Mouse (Mus musculus): ENCODE data around the gene Baiap2. TPM values are rescaled to one million over a fixed set of nuclear protein-coding genes. Genes with fewer than 3 reads are reported as not detected.
A peak's percentile ranks its signal among the peaks of the same experiment; 100 is the strongest.

The Baiap2 gene
- polyA plus RNA-seq, 1 experiment from 2014 or later, result 11.0 TPM

GRCm38 (mm10) chr11:120047531-120048251, 105.1 kb downstream of the Baiap2 start:
- peak overlapping the region; percentile 68 for H3K4me3 ChIP-seq (replicated peaks; ENCODE audit: low read depth, low read length)
- H3K9me3 ChIP-seq (ENCODE audit: control insufficient read depth, low read length), result no peaks in the 10 kb centered on the region
- no peaks in the 10 kb centered on the region; the same call in 1 of the 2 replicates for H3K27me3 ChIP-seq (ENCODE audit: control insufficient read depth, insufficient read depth, low read length)
- peak overlapping the region; percentile 94 for H3K9ac ChIP-seq (replicated peaks; ENCODE audit: low read length)
- ATAC-seq (ENCODE audit: low FRiP score, low TSS enrichment) (peak; percentile 21; the same call in 1 of the 2 replicates), DNase-seq (peak; percentile 55)
- peaks cover 39% of the 10 kb centered on the region for H3K4me1 ChIP-seq (ENCODE audit: control insufficient read depth, insufficient read depth, low read length)
- 6% methylated on average over 23 of the region's 23 CpGs for WGBS
- no peaks in the 10 kb centered on the region for H3K36me3 ChIP-seq (ENCODE audit: control insufficient read depth, insufficient read depth, low read length)
- H3K4me2 ChIP-seq (ENCODE audit: low read length), result peak overlapping the region; percentile 89
- H3K27ac ChIP-seq (replicated peaks; ENCODE audit: low read depth, low read length), result peak overlapping the region; percentile 89

DNA sequence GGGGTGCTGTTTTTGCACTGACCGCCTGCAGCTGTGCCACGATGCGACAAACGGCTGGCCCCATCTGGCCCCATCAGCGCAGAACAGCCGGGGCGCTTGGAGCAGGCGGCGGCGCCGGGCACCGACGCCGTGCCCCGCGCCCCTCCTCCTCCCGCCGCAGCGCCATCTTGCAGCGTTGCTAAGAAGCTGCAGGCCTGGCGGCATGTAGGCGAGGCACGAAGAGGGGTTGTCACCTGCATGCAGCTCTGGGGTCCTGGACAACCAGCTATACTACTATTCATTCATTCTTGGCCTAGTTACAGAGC, 105.6 kb downstream of the Baiap2 start:
- Histone ChIP-seq H3K4me3 (replicated peaks; ENCODE audit: low read depth, low read length) (peak overlapping the region; percentile 68), H3K4me2 (ENCODE audit: low read length) (peak overlapping the region; percentile 89), H3K27ac (replicated peaks; ENCODE audit: low read depth, low read length) (peak overlapping the region; percentile 89), H3K27me3 (ENCODE audit: control insufficient read depth, insufficient read depth, low read length) (no peaks in the 10 kb centered on the region; the same call in 1 of the 2 replicates), H3K36me3 (ENCODE audit: control insufficient read depth, insufficient read depth, low read length) (no peaks in the 10 kb centered on the region), H3K4me1 (ENCODE audit: control insufficient read depth, insufficient read depth, low read length) (peaks cover 39% of the 10 kb centered on the region), H3K9me3 (ENCODE audit: control insufficient read depth, low read length) (no peaks in the 10 kb centered on the region), H3K9ac (replicated peaks; ENCODE audit: low read length) (peak overlapping the region; percentile 94; the same call in 1 of the 2 replicates)
- WGBS, result 2% methylated on average over 23 of the region's 23 CpGs
- ATAC-seq (ENCODE audit: low FRiP score, low TSS enrichment), result no peak; the same call in 1 of the 2 replicates
- DNase-seq, result peak; percentile 86

DNA sequence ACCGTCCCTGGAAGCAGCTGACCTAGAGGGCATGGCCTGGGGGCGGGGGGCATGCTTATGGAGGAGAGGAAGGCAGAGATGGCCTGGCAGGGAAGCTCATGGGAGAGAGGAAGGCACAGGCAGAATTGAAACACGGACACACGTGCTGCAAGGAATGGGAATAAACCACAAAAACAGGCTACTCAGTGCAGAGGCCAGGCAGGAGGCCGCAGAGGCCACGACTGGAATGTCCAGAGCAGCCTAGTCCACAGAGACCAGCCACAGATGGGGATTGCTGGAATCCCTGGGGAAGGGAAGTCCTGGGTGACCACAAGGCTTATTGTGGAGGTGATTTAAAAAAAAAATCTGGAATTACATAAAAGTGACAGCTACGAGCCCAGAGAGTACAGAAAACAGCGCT, 106.5 kb downstream of the Baiap2 start:
- Histone ChIP-seq H3K4me2 (ENCODE audit: low read length) (no peak overlapping the region), H3K36me3 (ENCODE audit: control insufficient read depth, insufficient read depth, low read length) (no peaks in the 10 kb centered on the region), H3K27ac (replicated peaks; ENCODE audit: low read depth, low read length) (no peak overlapping the region), H3K27me3 (ENCODE audit: control insufficient read depth, insufficient read depth, low read length) (no peaks in the 10 kb centered on the region; the same call in 1 of the 2 replicates), H3K4me1 (ENCODE audit: control insufficient read depth, insufficient read depth, low read length) (peaks cover 39% of the 10 kb centered on the region), H3K4me3 (replicated peaks; ENCODE audit: low read depth, low read length) (no peak overlapping the region), H3K9me3 (ENCODE audit: control insufficient read depth, low read length) (no peaks in the 10 kb centered on the region), H3K9ac (replicated peaks; ENCODE audit: low read length) (no peak overlapping the region)
- WGBS, result 83% methylated on average over 8 of the region's 8 CpGs
- DNase-seq (no peak), ATAC-seq (ENCODE audit: low FRiP score, low TSS enrichment) (no peak)

DNA sequence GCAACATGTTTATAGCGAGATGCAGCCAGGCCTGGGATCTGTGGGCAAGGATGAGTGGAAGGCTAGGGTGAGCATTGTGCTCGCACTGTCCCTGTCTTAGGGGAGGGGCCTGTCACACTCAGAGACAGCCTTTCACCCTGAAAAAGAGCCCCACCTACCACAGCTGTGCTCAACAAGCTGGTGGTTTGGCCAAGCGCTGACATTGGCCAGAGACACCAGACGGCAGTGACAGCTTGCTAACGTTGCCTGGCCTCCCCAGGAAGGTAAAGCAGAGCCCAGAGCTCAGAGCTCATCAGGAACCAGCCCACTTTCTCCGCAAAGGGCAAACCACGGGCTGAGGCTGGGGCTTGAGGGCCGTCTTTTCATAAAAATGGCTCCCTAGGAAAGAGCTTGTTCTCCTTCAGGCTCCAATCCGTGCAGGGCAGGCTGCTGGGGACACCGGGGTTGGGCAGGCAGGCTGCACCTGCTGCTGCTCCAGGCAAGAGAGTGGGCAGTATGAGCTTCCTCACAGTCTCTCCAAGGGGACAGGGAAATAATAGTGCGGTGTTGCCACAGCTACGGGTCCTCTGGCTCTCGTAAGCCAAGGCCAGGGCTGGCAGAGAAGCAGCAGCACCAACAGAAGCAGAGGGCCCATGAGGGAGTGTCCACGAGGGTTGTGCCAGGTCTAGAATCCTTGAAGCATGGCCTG, 108.7 kb downstream of the Baiap2 start:
- Histone ChIP-seq H3K4me1 (ENCODE audit: control insufficient read depth, insufficient read depth, low read length) (peaks cover 21% of the 10 kb centered on the region), H3K27ac (replicated peaks; ENCODE audit: low read depth, low read length) (peak overlapping the region; percentile 27), H3K9ac (replicated peaks; ENCODE audit: low read length) (no peak overlapping the region), H3K4me3 (replicated peaks; ENCODE audit: low read depth, low read length) (no peak overlapping the region), H3K27me3 (ENCODE audit: control insufficient read depth, insufficient read depth, low read length) (no peaks in the 10 kb centered on the region; the same call in 1 of the 2 replicates), H3K9me3 (ENCODE audit: control insufficient read depth, low read length) (no peaks in the 10 kb centered on the region), H3K36me3 (ENCODE audit: control insufficient read depth, insufficient read depth, low read length) (no peaks in the 10 kb centered on the region), H3K4me2 (ENCODE audit: low read length) (no peak overlapping the region)
- no peak for ATAC-seq (ENCODE audit: low FRiP score, low TSS enrichment)
- WGBS, result 35% methylated on average over 14 of the region's 14 CpGs
- DNase-seq, result no peak

GRCm38 (mm10) chr11:120052274-120052673, 109.7 kb downstream of the Baiap2 start:
- no peaks in the 10 kb centered on the region for H3K9me3 ChIP-seq (ENCODE audit: control insufficient read depth, low read length)
- peaks cover 21% of the 10 kb centered on the region for H3K4me1 ChIP-seq (ENCODE audit: control insufficient read depth, insufficient read depth, low read length)
- no peaks in the 10 kb centered on the region; the same call in 1 of the 2 replicates for H3K27me3 ChIP-seq (ENCODE audit: control insufficient read depth, insufficient read depth, low read length)
- DNase-seq, result no peak
- WGBS, result 79% methylated on average over 9 of the region's 9 CpGs
- no peaks in the 10 kb centered on the region for H3K36me3 ChIP-seq (ENCODE audit: control insufficient read depth, insufficient read depth, low read length)
- no peak overlapping the region for H3K4me3 ChIP-seq (replicated peaks; ENCODE audit: low read depth, low read length)
- no peak for ATAC-seq (ENCODE audit: low FRiP score, low TSS enrichment)
- H3K9ac ChIP-seq (replicated peaks; ENCODE audit: low read length), result no peak overlapping the region
- H3K27ac ChIP-seq (replicated peaks; ENCODE audit: low read depth, low read length), result no peak overlapping the region
- H3K4me2 ChIP-seq (ENCODE audit: low read length), result no peak overlapping the region

DNA sequence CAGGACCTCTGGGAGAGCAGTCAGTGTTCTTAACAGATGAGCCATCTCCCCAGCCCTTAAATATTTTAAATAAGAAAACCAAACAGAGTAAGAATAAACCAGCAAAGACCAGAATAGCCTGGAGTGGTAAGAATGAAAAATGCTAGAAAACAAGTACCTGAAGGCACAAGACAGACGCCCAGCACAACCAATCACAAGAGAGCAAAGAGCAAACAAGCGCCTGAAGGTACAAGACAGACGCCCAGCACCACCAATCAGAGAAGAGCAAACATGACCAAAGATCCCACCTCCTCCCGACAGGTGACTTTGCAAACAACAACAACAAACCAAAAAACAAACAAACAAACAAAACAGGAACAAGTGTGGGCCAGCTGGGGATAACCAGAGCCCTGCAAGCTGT, 111.3 kb downstream of the Baiap2 start:
- ATAC-seq (ENCODE audit: low FRiP score, low TSS enrichment) (no peak), DNase-seq (no peak)
- H3K4me3 ChIP-seq (replicated peaks; ENCODE audit: low read depth, low read length), result no peak overlapping the region
- no peaks in the 10 kb centered on the region for H3K36me3 ChIP-seq (ENCODE audit: control insufficient read depth, insufficient read depth, low read length)
- no peak overlapping the region for H3K9ac ChIP-seq (replicated peaks; ENCODE audit: low read length)
- whole genome bisulfite sequencing, result 81% methylated on average over 4 of the region's 4 CpGs
- H3K4me2 ChIP-seq (ENCODE audit: low read length), result no peak overlapping the region
- H3K27ac ChIP-seq (replicated peaks; ENCODE audit: low read depth, low read length), result no peak overlapping the region
- H3K4me1 ChIP-seq (ENCODE audit: control insufficient read depth, insufficient read depth, low read length), result peaks cover 6% of the 10 kb centered on the region
- no peaks in the 10 kb centered on the region for H3K9me3 ChIP-seq (ENCODE audit: control insufficient read depth, low read length)
- no peaks in the 10 kb centered on the region for H3K27me3 ChIP-seq (ENCODE audit: control insufficient read depth, insufficient read depth, low read length)

DNA sequence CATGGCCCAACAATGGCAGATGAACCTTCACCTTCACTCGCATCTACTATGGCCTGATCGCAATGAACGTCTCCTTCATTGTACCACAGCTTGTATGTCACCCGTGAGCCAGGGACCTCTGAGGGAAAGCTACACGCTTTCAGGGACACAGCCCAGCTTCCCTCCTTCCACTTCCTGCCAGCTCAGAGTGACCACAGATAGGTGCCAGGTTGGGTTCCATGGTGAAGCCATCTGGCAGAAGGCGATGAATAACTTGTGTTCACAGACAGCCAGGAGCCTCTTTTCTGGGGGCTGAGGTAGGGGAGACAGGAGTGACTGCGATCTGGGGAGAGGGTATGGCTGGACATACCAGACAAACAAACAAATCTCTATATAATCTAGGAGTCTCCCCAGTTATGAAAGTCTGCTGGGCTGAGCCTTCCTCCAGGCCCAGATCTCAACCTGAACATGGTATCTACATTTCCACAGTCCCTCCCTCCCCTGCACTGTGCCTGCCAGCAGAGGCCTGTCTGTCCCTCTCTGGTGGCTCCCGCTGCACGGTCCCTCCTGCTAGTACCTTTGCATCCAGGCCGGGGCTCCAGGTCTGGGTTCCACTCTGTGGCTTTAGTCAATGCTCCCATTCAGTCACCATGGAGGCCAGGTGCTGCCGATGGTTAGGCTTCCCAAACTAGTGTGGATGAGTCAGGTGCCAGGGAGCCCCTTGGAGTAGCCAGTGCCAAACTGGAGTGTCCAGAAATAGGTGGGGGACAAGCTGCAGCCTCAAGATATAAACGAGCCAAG, 113.6 kb downstream of the Baiap2 start:
- H3K36me3 ChIP-seq (ENCODE audit: control insufficient read depth, insufficient read depth, low read length), result no peaks in the 10 kb centered on the region
- ATAC-seq (ENCODE audit: low FRiP score, low TSS enrichment) (no peak), DNase-seq (no peak)
- no peak overlapping the region for H3K4me3 ChIP-seq (replicated peaks; ENCODE audit: low read depth, low read length)
- peaks cover 5% of the 10 kb centered on the region; the same call in 1 of the 2 replicates for H3K4me1 ChIP-seq (ENCODE audit: control insufficient read depth, insufficient read depth, low read length)
- no peaks in the 10 kb centered on the region for H3K9me3 ChIP-seq (ENCODE audit: control insufficient read depth, low read length)
- no peak overlapping the region for H3K9ac ChIP-seq (replicated peaks; ENCODE audit: low read length)
- no peak overlapping the region for H3K27ac ChIP-seq (replicated peaks; ENCODE audit: low read depth, low read length)
- WGBS, result 84% methylated on average over 12 of the region's 12 CpGs
- no peak overlapping the region for H3K4me2 ChIP-seq (ENCODE audit: low read length)
- H3K27me3 ChIP-seq (ENCODE audit: control insufficient read depth, insufficient read depth, low read length), result no peaks in the 10 kb centered on the region

Data from midbrain, embryonic 14.5 days (tissue).